Mouse (Mus musculus): ENCODE measurements around the gene BC003965.

The BC003965 gene

GRCm38 (mm10) chr17:25184129-25184691 is at the start of gene BC003965:
BC003965 (plus strand) TSS chr17:25184554.
- peak; percentile 99 for DNase-seq (ENCODE audit: low read depth, low spot score)

DNA sequence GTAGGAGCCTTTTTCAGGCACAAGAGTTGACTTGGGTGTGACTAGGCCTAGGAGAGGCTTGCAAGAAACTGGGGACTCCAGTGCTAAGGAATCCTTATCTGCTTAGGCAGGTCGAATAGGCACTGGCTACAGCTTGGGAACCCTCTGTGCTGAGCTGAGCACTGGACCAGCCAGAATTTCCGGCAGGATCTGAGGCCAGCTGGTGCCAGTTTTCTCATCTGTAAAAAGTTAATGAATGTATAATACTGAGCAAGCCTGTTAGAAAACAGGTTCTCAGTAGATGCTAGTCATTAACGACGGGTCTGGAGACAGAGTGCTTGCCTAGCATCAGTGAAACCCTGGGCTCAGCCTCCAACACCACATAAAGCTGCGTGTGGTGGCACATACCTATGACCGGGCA is 48.7 kb upstream of the BC003965 start:
- DNase-seq (ENCODE audit: low read depth, low spot score), result no peak

DNA sequence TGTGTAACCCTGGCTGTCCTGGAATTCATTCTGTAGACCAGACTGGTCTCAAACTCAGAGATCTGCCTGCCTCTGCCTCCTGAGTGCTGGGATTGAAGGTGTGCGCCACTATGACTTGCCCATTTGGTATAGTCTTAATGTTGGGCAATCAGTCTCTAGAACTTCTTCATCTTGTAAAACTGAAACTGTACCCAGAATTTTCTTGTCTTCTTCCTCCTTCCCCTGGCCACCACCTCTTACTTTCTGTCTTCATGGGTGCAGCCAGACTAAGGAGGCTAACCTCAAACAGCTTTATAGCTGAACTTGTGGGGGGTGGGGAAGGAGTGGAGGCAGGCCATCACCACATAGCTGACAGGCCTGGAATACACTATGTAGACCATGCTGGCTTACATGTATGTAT is 45.6 kb upstream of the BC003965 start:
- DNase-seq (ENCODE audit: low read depth, low spot score), result no peak

DNA sequence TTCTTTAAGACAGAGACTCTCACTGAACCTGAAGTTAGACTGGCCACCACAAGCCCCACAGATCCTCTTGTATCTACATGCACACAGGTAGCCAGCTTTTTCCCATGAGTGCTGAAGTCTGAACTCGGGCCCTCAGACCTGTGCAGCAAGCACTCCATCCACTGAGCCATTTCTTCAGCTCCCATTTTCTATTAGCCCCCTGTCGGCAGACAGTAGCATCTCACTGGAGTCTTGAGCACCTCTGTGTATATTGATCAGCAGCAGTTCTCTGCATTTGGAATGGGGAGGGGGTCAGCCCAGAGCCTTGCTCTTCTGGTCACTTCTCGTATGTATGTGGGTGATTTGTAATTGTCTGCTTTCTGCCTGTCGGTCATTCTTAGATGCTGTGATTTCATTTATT is 44.4 kb upstream of the BC003965 start:
- no peak for DNase-seq (ENCODE audit: low read depth, low spot score)

DNA sequence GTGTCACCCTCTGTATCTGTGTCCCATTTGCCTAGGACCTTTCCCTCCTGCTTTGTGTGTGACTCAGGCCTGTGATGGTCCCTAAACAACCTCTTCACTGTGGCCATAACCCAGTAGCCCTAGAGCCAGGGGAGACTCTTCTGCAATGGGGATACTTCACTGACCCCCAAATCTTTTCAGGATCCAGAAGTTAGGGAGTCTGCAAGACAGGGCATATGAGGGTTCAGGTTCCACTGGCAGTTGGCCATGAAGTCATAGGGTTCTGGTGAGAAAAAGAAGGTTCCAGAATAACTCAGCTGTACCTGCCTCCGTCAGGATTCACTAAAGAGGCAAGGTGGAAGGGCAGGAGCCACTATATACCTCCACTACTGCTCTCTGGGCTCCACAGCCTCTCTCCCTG is 22.2 kb upstream of the BC003965 start, which contains the start of gene Ccdc154:
Gene Ccdc154 (plus strand): TSS at position 301 of the 400 bp plus-strand sequence.
- no peak for DNase-seq (ENCODE audit: low read depth, low spot score)

- DNase-seq (ENCODE audit: low read depth, low spot score), result no peak
Measured at GRCm38 (mm10) chr17:25163387-25163786, 21.0 kb upstream of the BC003965 start.

DNA sequence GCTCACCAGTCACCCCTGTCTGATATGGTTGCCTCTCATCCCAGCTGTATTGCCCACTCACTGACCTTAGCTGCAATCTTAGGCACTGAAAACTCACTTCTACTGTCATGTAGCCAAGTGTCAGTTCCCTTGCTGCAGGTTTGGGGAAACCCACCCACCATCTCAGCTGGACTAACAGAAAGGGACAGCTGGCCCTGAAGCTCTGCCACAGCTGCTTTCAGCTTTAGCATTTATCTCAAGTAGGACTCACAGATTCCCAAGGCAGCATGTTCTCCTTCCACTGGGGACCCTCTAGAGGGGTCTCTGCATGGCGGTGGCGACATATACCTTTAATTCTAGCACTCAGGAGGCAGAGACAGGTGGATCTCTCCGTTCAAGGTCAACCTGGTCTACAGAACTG is 19.6 kb upstream of the BC003965 start:
- no peak for DNase-seq (ENCODE audit: low read depth, low spot score)

DNA sequence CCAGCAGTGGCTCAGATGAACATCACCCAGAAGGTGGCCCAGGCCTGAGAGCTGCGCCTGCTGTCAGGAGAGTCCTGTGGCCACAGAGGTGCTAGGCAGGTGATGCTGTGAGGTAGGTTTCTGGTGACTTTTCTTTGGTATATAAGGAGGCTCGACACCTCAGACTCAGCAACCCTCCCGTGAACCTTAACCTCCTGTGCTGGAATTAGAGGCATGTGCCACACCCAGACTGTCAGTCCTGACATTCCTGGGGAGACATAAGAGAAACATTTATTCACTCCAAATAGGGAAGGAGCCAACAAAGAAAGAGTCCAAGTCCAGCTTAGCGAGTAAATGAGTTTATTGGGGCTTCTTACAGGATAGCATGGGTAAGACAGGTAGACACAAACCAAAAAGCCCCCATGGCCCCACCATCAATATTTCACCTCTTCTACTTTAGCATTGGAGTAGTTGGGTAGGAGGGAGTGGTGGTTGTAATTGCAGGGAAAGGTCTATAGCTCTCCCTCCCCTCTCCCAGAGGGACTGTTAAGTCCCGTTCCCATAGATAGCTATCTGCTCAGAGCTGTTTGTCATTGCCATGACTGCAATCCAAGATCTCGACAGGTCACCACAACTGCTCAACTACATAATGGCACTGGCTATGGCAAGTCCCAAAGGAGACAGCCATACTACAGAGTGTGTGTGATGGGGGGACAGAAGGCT is 18.2 kb upstream of the BC003965 start:
- DNase-seq (ENCODE audit: low read depth, low spot score), result no peak

GRCm38 (mm10) chr17:25169706-25170105 is 14.6 kb upstream of the BC003965 start:
- DNase-seq (ENCODE audit: low read depth, low spot score), result no peak

DNA sequence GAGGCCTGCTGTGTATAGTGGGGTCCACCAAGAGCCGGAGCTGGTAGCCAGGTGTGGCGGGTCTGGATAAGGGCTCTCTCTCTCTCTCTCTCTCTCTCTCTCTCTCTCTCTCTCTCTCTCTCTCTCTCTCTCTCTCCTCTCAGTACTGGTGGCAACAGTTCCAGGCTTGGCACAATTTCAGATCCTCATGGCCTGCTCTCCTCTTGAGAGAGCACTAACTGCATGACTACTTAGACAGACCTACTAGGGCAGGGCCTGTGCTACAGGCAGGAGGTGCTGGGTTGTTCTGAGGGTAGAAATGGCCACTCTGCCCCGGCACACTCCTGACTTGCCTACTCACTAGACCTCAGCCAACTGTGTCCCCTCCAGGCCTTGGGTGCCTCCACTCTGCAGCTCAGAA is 11.8 kb upstream of the BC003965 start:
- no peak for DNase-seq (ENCODE audit: low read depth, low spot score)

DNA sequence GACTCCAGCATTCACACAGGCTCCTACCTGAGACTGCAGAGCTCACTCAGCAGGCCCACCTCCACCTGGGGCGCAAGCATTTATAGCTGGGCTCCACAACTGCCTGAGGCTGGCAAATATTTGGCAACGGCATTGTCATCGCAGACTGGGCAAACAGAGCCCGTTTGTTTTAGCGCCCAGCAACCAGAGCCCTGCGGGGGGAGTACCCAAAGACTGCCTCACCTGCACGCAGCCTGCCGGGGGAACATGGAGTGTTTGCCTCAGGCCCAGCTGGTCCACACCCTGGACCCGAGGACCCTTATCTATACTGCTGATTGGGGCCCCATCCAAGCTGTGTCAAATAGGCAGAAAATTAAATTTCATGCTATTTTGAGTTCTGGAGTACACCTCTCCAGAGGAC is 8.9 kb upstream of the BC003965 start, which contains the start of gene Gm38655:
Gene Gm38655 (minus strand): TSS at position 61 of the 400 bp plus-strand sequence.
- no peak for DNase-seq (ENCODE audit: low read depth, low spot score)

- DNase-seq (ENCODE audit: low read depth, low spot score), result no peak
Measured at GRCm38 (mm10) chr17:25183232-25183631, 1.1 kb upstream of the BC003965 start.

DNA sequence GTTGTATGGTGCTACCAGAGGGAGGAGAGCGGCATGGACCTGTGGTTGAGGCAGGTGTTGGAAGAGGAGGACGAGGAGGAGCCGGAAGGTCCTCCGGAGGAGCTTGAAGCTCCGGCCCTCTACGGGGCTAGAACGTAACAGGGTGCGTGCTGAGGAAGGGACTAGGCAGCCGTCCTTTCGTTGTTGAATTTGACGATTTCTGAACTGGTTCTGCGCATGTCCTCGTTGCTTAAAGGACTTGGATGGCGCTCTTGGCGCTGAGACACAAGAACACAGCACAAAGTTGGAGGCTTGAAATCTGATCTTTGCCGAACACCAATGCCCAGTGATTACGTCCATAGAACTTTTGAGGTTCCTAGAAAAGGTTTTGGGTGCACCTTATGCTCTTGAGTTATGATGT is 607 bp downstream of the BC003965 start:
- no peak for DNase-seq (ENCODE audit: low read depth, low spot score)

GRCm38 (mm10) chr17:25187784-25188149 is 3.4 kb downstream of the BC003965 start:
- no peak for DNase-seq (ENCODE audit: low read depth, low spot score)

DNA sequence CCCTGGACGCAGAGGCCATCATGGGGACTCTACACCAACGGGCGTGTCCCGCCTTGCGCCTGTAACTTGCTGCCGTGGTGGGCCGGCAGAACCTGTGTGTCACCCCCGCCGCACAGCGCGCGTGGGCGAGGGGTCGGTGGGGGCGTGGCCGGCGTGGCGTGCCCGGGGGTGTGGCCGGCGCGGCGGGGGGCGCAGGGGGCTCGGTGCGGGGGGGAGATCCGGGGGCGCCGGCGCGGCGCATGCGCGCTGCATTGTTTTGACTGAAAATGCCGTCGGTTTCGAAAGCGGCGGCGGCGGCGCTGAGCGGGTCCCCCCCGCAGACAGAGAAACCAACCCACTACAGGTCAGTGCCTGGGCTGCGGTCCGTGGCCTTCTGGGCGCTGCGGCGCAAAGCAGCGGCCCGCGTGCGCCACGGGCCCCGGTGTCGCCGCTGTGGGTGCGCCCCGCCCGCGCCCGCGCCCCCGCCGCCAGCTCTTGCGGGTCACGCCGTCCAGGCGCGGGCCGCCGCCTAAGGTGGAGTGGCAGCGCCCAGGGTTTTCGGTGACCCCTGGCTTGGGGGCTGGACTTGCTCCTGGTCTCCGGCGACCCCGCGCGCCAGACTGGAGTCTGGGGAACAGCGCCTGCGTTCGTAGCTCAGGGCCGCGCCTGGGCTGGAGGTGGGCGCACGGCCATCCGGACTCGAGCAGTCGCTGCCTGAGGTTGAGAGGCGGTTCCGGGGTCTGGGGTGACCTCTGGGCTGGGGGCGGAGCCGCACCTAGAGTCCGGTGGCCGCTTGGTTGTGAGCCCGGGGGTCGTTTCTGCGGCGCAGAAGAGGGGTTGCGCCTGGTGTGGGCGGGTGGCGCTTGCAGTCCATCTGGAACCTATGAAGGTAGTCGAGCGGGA is 4.0 kb downstream of the BC003965 start, which contains the start of gene Unkl:
Gene Unkl (plus strand): TSS at position 248 of the 882 bp plus-strand sequence.
- peak; percentile 54 for DNase-seq (ENCODE audit: low read depth, low spot score)

GRCm38 (mm10) chr17:25189091-25189490 is 4.7 kb downstream of the BC003965 start:
- DNase-seq (ENCODE audit: low read depth, low spot score), result no peak

DNA sequence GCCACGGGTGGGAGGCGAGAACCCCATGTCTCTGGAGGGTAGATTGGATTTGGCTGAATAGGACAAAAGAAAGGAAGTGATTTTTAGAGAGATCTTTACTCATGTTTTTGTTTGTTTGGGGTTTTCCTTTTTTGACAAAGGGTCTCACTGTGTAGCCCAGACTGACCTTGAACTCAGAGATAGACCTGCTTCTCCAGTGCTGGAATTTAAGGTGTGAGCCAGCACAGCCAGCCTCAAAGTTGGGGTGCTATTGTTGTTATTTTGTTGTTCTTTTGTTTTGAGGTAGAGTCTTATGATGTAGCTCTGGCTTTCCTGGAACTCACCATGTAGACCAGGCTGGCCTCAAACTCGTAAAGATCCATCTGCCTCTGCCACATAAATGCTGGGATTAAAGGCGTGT is 18.0 kb downstream of the BC003965 start:
- no peak for DNase-seq (ENCODE audit: low read depth, low spot score)

GRCm38 (mm10) chr17:25210006-25210405 is 25.7 kb downstream of the BC003965 start:
- DNase-seq (ENCODE audit: low read depth, low spot score), result no peak

- no peak for DNase-seq (ENCODE audit: low read depth, low spot score)
Measured at GRCm38 (mm10) chr17:25210680-25211466, 26.5 kb downstream of the BC003965 start.

DNA sequence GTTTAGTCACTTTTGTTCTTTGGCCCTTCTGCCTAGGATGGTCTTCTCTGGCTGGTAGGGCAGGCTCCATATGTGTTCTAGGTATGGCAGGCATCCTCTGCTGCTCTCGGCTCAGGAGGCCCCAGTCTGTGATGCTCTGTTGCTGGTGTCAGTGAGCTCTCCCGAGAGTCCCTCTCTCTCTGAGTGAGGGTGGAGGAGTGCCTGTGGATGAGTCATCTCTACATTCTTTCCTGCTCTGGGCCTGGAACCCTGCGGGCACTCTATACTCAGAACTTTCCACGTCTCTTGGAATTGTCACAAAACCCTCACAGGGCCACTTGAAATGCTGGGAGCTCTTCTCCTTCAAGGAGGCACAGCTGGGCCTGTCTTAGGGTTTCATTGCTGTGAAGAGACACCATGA is 27.4 kb downstream of the BC003965 start:
- no peak for DNase-seq (ENCODE audit: low read depth, low spot score)

DNA sequence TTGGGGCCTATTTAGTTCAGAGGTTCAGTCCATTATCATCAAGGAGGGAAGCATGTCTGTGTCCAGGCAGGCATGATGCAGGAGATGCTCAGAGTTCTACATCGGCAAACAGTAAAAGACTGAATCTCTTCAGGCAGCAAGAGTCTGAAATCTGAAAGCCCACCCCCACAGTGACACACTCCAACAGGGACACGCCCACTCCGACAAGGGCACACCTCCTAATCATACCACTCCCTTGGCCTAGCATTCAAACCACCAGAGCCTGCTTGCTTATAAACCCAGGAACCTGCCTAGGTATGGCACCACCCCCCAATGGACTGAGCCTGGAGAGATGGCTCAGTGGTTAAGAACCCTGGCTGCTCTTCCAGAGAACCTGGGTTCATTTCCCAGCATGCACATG is 31.1 kb downstream of the BC003965 start:
- DNase-seq (ENCODE audit: low read depth, low spot score), result no peak

GRCm38 (mm10) chr17:25218967-25219366 is 34.6 kb downstream of the BC003965 start:
- no peak for DNase-seq (ENCODE audit: low read depth, low spot score)
